Comparison of ENCODE assay signal across 10 mouse cellular contexts in genomic region chr2:115813316-115813715, GRCm38 (mm10).
DNase-seq lines count a peak whose midpoint lies in the region; ATAC-seq and TF ChIP-seq lines count a peak whose summit lies in the region.
"Had no signal": no experiment of that assay in that cellular context is flagged by ENCODE, and none has a peak within 500 bp of the region (broad histone marks: within the 10 kb centered on the region; RNA-seq: fewer than 3 reads in every experiment).

No protein-coding gene starts in this region.

- no peak for ATAC-seq in intestine, embryonic 15.5 days
- no peak for ATAC-seq in intestine, embryonic 16.5 days
- ATAC-seq in forebrain, embryonic 16.5 days: peak; percentile 79
- ATAC-seq in limb, embryonic 14.5 days (ENCODE audit: low FRiP score, low read depth): no peak
- ATAC-seq: liver, embryonic 12.5 days had no signal

- H3K36me3 ChIP-seq in intestine, embryonic 15.5 days: no peaks in the 10 kb centered on the region
- H3K36me3 ChIP-seq in intestine, embryonic 16.5 days (ENCODE audit: control insufficient read depth, insufficient read depth, low read length): no peaks in the 10 kb centered on the region
- H3K36me3 ChIP-seq in forebrain, embryonic 16.5 days (ENCODE audit: control insufficient read depth, insufficient read depth): no peaks in the 10 kb centered on the region
- H3K36me3 ChIP-seq in limb, embryonic 14.5 days (ENCODE audit: control insufficient read depth, insufficient read depth, low read length): no peaks in the 10 kb centered on the region
- H3K36me3 ChIP-seq: G1E; liver, embryonic 12.5 days had no signal

- H3K4me1 ChIP-seq in intestine, embryonic 15.5 days (replicated peaks): 0 out of 2 replicates have a peak, but pooled peaks cover 3% of the 10 kb centered on the region
- no peaks in the 10 kb centered on the region; the same call in 1 of the 2 replicates for H3K4me1 ChIP-seq in intestine, embryonic 16.5 days (ENCODE audit: control insufficient read depth, insufficient read depth, low read length)
- peaks cover 21% of the 10 kb centered on the region for H3K4me1 ChIP-seq in forebrain, embryonic 16.5 days (replicated peaks; ENCODE audit: control insufficient read depth, insufficient read depth, low read length)
- no peaks in the 10 kb centered on the region for H3K4me1 ChIP-seq in limb, embryonic 14.5 days (ENCODE audit: control insufficient read depth, insufficient read depth, low read length)
- H3K4me1 ChIP-seq: liver, embryonic 12.5 days had no signal

- no peak for TF ChIP-seq POLR2A in limb, embryonic 14.5 days (IDR thresholded peaks at IDR 0.05; ENCODE audit: borderline replicate concordance, extremely low read depth, insufficient read depth, insufficient read length)

- no peak overlapping the region for H3K9ac ChIP-seq in intestine, embryonic 15.5 days
- no peak overlapping the region for H3K9ac ChIP-seq in intestine, embryonic 16.5 days (ENCODE audit: low read depth, low read length)
- H3K9ac ChIP-seq in forebrain, embryonic 16.5 days (replicated peaks; ENCODE audit: low read depth, low read length): no peak overlapping the region
- no peak overlapping the region for H3K9ac ChIP-seq in limb, embryonic 14.5 days (ENCODE audit: low read depth, low read length, severe bottlenecking)
- H3K9ac ChIP-seq: liver, embryonic 12.5 days had no signal

- H3K4me2 ChIP-seq in intestine, embryonic 15.5 days (replicated peaks): peak overlapping the region; percentile 22; the same call in 1 of the 2 replicates
- no peak overlapping the region for H3K4me2 ChIP-seq in intestine, embryonic 16.5 days (ENCODE audit: low read depth, low read length)
- peak overlapping the region; percentile 27 for H3K4me2 ChIP-seq in forebrain, embryonic 16.5 days (ENCODE audit: low read length)
- H3K4me2 ChIP-seq in limb, embryonic 14.5 days (replicated peaks; ENCODE audit: low read depth, low read length, severe bottlenecking): peak overlapping the region; percentile 31; the same call in 1 of the 2 replicates
- H3K4me2 ChIP-seq: liver, embryonic 12.5 days had no signal

- no peak overlapping the region for H3K4me3 ChIP-seq in intestine, embryonic 15.5 days (replicated peaks)
- H3K4me3 ChIP-seq in intestine, embryonic 16.5 days (ENCODE audit: low read length): no peak overlapping the region
- no peak overlapping the region for H3K4me3 ChIP-seq in forebrain, embryonic 16.5 days (replicated peaks; ENCODE audit: low read length)
- no peak overlapping the region for H3K4me3 ChIP-seq in limb, embryonic 14.5 days (replicated peaks; ENCODE audit: low read length)
- H3K4me3 ChIP-seq: liver, embryonic 12.5 days had no signal

- H3K27ac ChIP-seq in intestine, embryonic 15.5 days: no peak overlapping the region
- no peak overlapping the region for H3K27ac ChIP-seq in intestine, embryonic 16.5 days (ENCODE audit: low read length)
- no peak overlapping the region for H3K27ac ChIP-seq in forebrain, embryonic 16.5 days (ENCODE audit: low read length)
- no peak overlapping the region for H3K27ac ChIP-seq in limb, embryonic 14.5 days (replicated peaks; ENCODE audit: low read depth, low read length)
- H3K27ac ChIP-seq: liver, embryonic 12.5 days had no signal

- H3K9me3 ChIP-seq in intestine, embryonic 15.5 days: no peaks in the 10 kb centered on the region
- H3K9me3 ChIP-seq in intestine, embryonic 16.5 days (ENCODE audit: control insufficient read depth, low read length): no peaks in the 10 kb centered on the region
- no peaks in the 10 kb centered on the region for H3K9me3 ChIP-seq in forebrain, embryonic 16.5 days (ENCODE audit: control insufficient read depth, low read length)
- no peaks in the 10 kb centered on the region for H3K9me3 ChIP-seq in limb, embryonic 14.5 days (ENCODE audit: control insufficient read depth, low read length)
- H3K9me3 ChIP-seq: G1E; liver, embryonic 12.5 days had no signal

- no peaks in the 10 kb centered on the region for H3K27me3 ChIP-seq in intestine, embryonic 15.5 days (replicated peaks)
- no peaks in the 10 kb centered on the region for H3K27me3 ChIP-seq in intestine, embryonic 16.5 days (replicated peaks; ENCODE audit: control insufficient read depth, insufficient read depth, low read length)
- H3K27me3 ChIP-seq in forebrain, embryonic 16.5 days (replicated peaks; ENCODE audit: control insufficient read depth, insufficient read depth, low read length): no peaks in the 10 kb centered on the region
- H3K27me3 ChIP-seq in limb, embryonic 14.5 days (ENCODE audit: control insufficient read depth, insufficient read depth, low read length): no peaks in the 10 kb centered on the region
- H3K27me3 ChIP-seq: liver, embryonic 12.5 days had no signal

- DNase-seq in embryo, embryonic 11 days: peak; percentile 63
- peak; percentile 47 for DNase-seq in limb, embryonic 14.5 days (ENCODE audit: low spot score)
- no peak for DNase-seq in frontal cortex, postnatal 25 days (ENCODE audit: low spot score in 2 of 2)
- no peak for DNase-seq in lung, postnatal 4 days
- no peak for DNase-seq in layer of hippocampus, adult 9-10 months (ENCODE audit: low spot score)

- WGBS in intestine, embryonic 15.5 days: 17% methylated on average over 11 of the region's 11 CpGs
- 24% methylated on average over 11 of the region's 11 CpGs for WGBS in intestine, embryonic 16.5 days
- WGBS in forebrain, embryonic 16.5 days: 31% methylated on average over 11 of the region's 11 CpGs
- WGBS in limb, embryonic 14.5 days: 5% methylated on average over 11 of the region's 11 CpGs

Comparison
In these comparisons a context has a peak if more than half of its experiments do, and no peak if none do; other contexts are left out.
1. DNase-seq: peak in embryo, embryonic 11 days (single experiment) and limb, embryonic 14.5 days (single experiment); none in frontal cortex, postnatal 25 days (0 of 2), lung, postnatal 4 days (0 of 2) and layer of hippocampus, adult 9-10 months (single experiment).